Mouse (Mus musculus): ENCODE measurements around the gene Tmem151a. TPM values are rescaled to one million over a fixed set of nuclear protein-coding genes. Genes with fewer than 3 reads are reported as not detected.
A peak's percentile ranks its signal among the peaks of the same experiment; 100 is the strongest.

Tmem151a gene
- polyA plus RNA-seq, 1 experiment = 0.69 TPM

- no peak overlapping the region for H3K27ac ChIP-seq (ENCODE audit: insufficient read depth, low read length)
- H3K4me1 ChIP-seq (ENCODE audit: control insufficient read depth, insufficient read depth, insufficient read length) = peaks cover 6% of the 10 kb centered on the region
- H3K36me3 ChIP-seq (ENCODE audit: control insufficient read depth, insufficient read depth, low read length) = no peaks in the 10 kb centered on the region
- no peak for TF ChIP-seq POLR2A (IDR thresholded peaks at IDR 0.05; ENCODE audit: low read depth, low read length)
- no peak for TF ChIP-seq CTCF (IDR thresholded peaks at IDR 0.05; ENCODE audit: extremely low read depth, insufficient read depth, insufficient read length, insufficient replicate concordance)
- peak overlapping the region; percentile 45 for H3K4me3 ChIP-seq (ENCODE audit: extremely low read depth, insufficient read depth, insufficient read length)
- H3K27me3 ChIP-seq (ENCODE audit: control insufficient read depth, insufficient read depth, low read length) = peaks cover 10% of the 10 kb centered on the region
- 11% methylated on average over 20 of the region's 20 CpGs for WGBS
- no peak for DNase-seq (ENCODE audit: low read depth in 1 of 2, low spot score in 2 of 2)
Observed at GRCm38 (mm10) chr19:5072389-5073019, 12.8 kb downstream of the Tmem151a start.

- Histone ChIP-seq H3K4me1 (ENCODE audit: control insufficient read depth, insufficient read depth, insufficient read length) (peaks cover 6% of the 10 kb centered on the region), H3K36me3 (ENCODE audit: control insufficient read depth, insufficient read depth, low read length) (no peaks in the 10 kb centered on the region), H3K27ac (ENCODE audit: insufficient read depth, low read length) (no peak overlapping the region), H3K27me3 (ENCODE audit: control insufficient read depth, insufficient read depth, low read length) (peaks cover 12% of the 10 kb centered on the region), H3K4me3 (ENCODE audit: extremely low read depth, insufficient read depth, insufficient read length) (peak overlapping the region; percentile 45)
- peak in 1 of 2 experiments; percentile 52 for DNase-seq (ENCODE audit: low read depth in 1 of 2, low spot score in 2 of 2)
- WGBS = 11% methylated on average over 40 of the region's 40 CpGs
- TF ChIP-seq POLR2A (IDR thresholded peaks at IDR 0.05; ENCODE audit: low read depth, low read length) = no peak
- no peak for TF ChIP-seq CTCF (IDR thresholded peaks at IDR 0.05; ENCODE audit: extremely low read depth, insufficient read depth, insufficient read length, insufficient replicate concordance)
Observed at GRCm38 (mm10) chr19:5071545-5072369, 13.6 kb downstream of the Tmem151a start.

DNA sequence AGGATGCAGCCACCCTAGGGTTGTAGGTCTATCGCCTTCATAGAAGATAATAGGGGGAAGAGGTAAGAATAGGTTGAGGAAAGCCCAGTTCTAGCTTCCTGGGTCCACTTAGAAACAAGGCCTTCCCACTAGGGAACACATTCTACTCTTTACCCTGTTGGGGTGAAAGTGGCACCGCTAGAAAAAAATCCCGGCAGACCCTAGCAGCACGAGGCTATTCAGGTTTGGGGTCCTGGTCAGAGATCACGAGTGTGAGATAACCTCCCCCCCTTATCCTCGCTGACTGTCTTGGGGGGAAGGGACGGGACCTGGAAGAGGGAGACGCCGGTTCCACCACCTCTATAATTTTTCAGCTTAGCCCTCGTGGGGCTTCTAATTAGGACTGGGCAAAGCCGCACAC lies 14.3 kb downstream of the Tmem151a start:
- no peak for DNase-seq (ENCODE audit: low read depth in 1 of 2, low spot score in 2 of 2)
- Histone ChIP-seq H3K36me3 (ENCODE audit: control insufficient read depth, insufficient read depth, low read length) (no peaks in the 10 kb centered on the region), H3K4me1 (ENCODE audit: control insufficient read depth, insufficient read depth, insufficient read length) (peaks cover 6% of the 10 kb centered on the region), H3K4me3 (ENCODE audit: extremely low read depth, insufficient read depth, insufficient read length) (no peak overlapping the region), H3K27me3 (ENCODE audit: control insufficient read depth, insufficient read depth, low read length) (peaks cover 12% of the 10 kb centered on the region), H3K27ac (ENCODE audit: insufficient read depth, low read length) (no peak overlapping the region)
- WGBS = 61% methylated on average over 11 of the region's 11 CpGs
- TF ChIP-seq POLR2A (IDR thresholded peaks at IDR 0.05; ENCODE audit: low read depth, low read length) = no peak

DNA sequence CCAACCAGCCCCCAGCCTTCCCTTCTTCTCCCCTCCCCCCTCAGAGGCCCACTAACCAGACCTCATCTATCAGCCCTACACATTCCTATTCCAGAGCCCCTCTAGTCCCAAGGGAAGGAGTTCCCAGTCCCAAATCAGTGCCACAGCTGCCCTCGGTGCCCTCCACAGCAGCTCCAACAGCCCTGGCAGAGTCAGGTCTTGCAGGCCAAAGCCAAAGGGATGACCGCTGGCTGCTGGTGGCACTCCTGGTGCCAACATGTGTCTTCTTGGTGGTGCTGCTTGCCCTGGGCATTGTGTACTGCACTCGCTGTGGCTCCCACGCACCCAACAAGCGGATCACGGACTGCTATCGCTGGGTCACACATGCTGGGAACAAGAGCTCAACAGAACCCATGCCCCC lies 15.4 kb downstream of the Tmem151a start:
- 92% methylated on average over 7 of the region's 7 CpGs for WGBS
- no peak overlapping the region for H3K27ac ChIP-seq (ENCODE audit: insufficient read depth, low read length)
- peaks cover 12% of the 10 kb centered on the region for H3K27me3 ChIP-seq (ENCODE audit: control insufficient read depth, insufficient read depth, low read length)
- no peak for DNase-seq (ENCODE audit: low read depth in 1 of 2, low spot score in 2 of 2)
- TF ChIP-seq CTCF (IDR thresholded peaks at IDR 0.05; ENCODE audit: extremely low read depth, insufficient read depth, insufficient read length, insufficient replicate concordance) = no peak
- TF ChIP-seq POLR2A (IDR thresholded peaks at IDR 0.05; ENCODE audit: low read depth, low read length) = no peak
- H3K36me3 ChIP-seq (ENCODE audit: control insufficient read depth, insufficient read depth, low read length) = no peaks in the 10 kb centered on the region
- no peak overlapping the region for H3K4me3 ChIP-seq (ENCODE audit: extremely low read depth, insufficient read depth, insufficient read length)
- H3K4me1 ChIP-seq (ENCODE audit: control insufficient read depth, insufficient read depth, insufficient read length) = peaks cover 6% of the 10 kb centered on the region

GRCm38 (mm10) chr19:5069486-5069885 lies 15.8 kb downstream of the Tmem151a start:
- H3K27me3 ChIP-seq (ENCODE audit: control insufficient read depth, insufficient read depth, low read length) = peaks cover 12% of the 10 kb centered on the region
- H3K27ac ChIP-seq (ENCODE audit: insufficient read depth, low read length) = no peak overlapping the region
- 92% methylated on average over 5 of the region's 5 CpGs for WGBS
- no peak overlapping the region for H3K4me3 ChIP-seq (ENCODE audit: extremely low read depth, insufficient read depth, insufficient read length)
- no peak for DNase-seq (ENCODE audit: low read depth in 1 of 2, low spot score in 2 of 2)
- H3K4me1 ChIP-seq (ENCODE audit: control insufficient read depth, insufficient read depth, insufficient read length) = peaks cover 6% of the 10 kb centered on the region
- no peak for TF ChIP-seq POLR2A (IDR thresholded peaks at IDR 0.05; ENCODE audit: low read depth, low read length)
- TF ChIP-seq CTCF (IDR thresholded peaks at IDR 0.05; ENCODE audit: extremely low read depth, insufficient read depth, insufficient read length, insufficient replicate concordance) = no peak
- H3K36me3 ChIP-seq (ENCODE audit: control insufficient read depth, insufficient read depth, low read length) = no peaks in the 10 kb centered on the region

DNA sequence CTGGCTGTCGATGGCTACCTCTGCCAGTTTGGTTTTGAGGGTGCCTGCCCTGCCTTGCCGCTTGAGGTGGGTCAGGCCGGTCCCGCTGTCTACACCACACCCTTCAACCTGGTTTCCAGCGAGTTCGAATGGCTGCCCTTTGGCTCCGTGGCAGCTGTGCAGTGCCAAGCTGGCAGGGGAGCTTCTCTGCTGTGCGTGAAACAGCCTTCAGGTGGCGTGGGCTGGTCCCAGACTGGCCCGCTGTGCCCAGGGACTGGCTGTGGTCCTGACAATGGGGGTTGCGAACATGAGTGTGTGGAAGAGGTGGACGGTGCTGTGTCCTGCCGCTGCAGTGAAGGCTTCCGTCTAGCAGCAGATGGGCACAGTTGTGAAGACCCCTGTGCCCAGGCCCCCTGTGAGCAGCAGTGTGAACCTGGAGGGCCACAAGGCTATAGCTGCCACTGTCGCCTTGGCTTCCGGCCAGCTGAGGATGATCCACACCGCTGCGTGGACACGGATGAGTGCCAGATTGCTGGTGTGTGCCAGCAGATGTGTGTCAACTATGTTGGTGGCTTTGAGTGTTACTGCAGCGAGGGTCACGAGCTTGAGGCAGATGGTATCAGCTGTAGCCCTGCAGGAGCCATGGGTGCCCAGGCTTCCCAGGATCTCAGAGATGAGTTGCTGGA lies 16.6 kb downstream of the Tmem151a start:
- Histone ChIP-seq H3K4me1 (ENCODE audit: control insufficient read depth, insufficient read depth, insufficient read length) (peaks cover 6% of the 10 kb centered on the region), H3K27ac (ENCODE audit: insufficient read depth, low read length) (no peak overlapping the region), H3K27me3 (ENCODE audit: control insufficient read depth, insufficient read depth, low read length) (peaks cover 12% of the 10 kb centered on the region), H3K36me3 (ENCODE audit: control insufficient read depth, insufficient read depth, low read length) (no peaks in the 10 kb centered on the region), H3K4me3 (ENCODE audit: extremely low read depth, insufficient read depth, insufficient read length) (peak overlapping the region; percentile 25; the same call in 1 of the 2 replicates)
- DNase-seq (ENCODE audit: low read depth in 1 of 2, low spot score in 2 of 2) = no peak
- TF ChIP-seq CTCF (IDR thresholded peaks at IDR 0.05; ENCODE audit: extremely low read depth, insufficient read depth, insufficient read length, insufficient replicate concordance) (no peak), POLR2A (IDR thresholded peaks at IDR 0.05; ENCODE audit: low read depth, low read length) (no peak)
- WGBS = 45% methylated on average over 21 of the region's 21 CpGs

Measured in spleen, adult 2 months (tissue).